15 mouse cellular contexts compared by ENCODE assay signal in the genomic region with DNA sequence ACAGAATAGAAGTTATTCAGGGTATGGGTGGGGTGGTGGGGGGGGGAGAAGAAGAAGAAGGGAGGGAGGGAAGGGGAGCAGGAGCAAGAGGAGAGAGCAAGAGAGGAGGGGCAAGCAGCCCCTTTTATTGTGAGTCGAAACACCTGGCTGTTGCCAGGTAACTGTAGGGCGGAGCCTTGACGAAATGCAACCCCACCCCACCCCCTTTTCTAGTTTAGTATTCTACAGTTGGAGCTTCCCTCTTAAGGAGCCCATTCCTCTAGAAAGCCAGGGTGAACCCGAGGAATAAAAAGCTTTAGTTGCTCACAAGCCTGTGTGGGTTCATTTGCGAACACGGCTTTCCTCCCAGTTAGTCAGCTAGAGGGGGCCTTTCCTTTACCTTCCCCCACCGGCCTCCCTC. TPM values are rescaled to one million over a fixed set of nuclear protein-coding genes. Genes with fewer than 3 reads are reported as not detected.
DNase-seq lines count a peak whose midpoint lies in the region; ATAC-seq and TF ChIP-seq lines count a peak whose summit lies in the region.
"Had no signal": no experiment of that assay in that cellular context is flagged by ENCODE, and none has a peak within 500 bp of the region (broad histone marks: within the 10 kb centered on the region; RNA-seq: fewer than 3 reads in every experiment).

No protein-coding gene starts in this region.

- no peaks in the 10 kb centered on the region for H3K27me3 ChIP-seq in kidney, adult 2 months (replicated peaks; ENCODE audit: control insufficient read depth, insufficient read depth, low read length)
- no peaks in the 10 kb centered on the region for H3K27me3 ChIP-seq in neural tube, embryonic 15.5 days (replicated peaks)
- H3K27me3 ChIP-seq: embryonic facial prominence, embryonic 12.5 days; midbrain, embryonic 12.5 days had no signal

- intact Hi-C loops in gastrocnemius, adult 2 months (cut with DNase I): no loop called here
- intact Hi-C loops in gastrocnemius, postnatal 36 days (cut with DNase I): no loop called here
- intact Hi-C loops in gastrocnemius, postnatal 14 days (cut with DNase I; ENCODE audit: low total_unique reads): no loop called here

- no peak overlapping the region for H3K4me3 ChIP-seq in gastrocnemius, adult 2 months
- no peak overlapping the region for H3K4me3 ChIP-seq in kidney, adult 2 months (ENCODE audit: insufficient read depth, low read depth, low read length)
- no peak overlapping the region for H3K4me3 ChIP-seq in neural tube, embryonic 15.5 days (replicated peaks)
- H3K4me3 ChIP-seq: embryonic facial prominence, embryonic 12.5 days; layer of hippocampus, adult 2 months; left cerebral cortex, adult 2 months; midbrain, embryonic 12.5 days had no signal

- no peak overlapping the region for H3K4me2 ChIP-seq in neural tube, embryonic 15.5 days
- H3K4me2 ChIP-seq: embryonic facial prominence, embryonic 12.5 days; midbrain, embryonic 12.5 days had no signal

- peaks cover 12% of the 10 kb centered on the region for H3K4me1 ChIP-seq in kidney, adult 2 months (ENCODE audit: control insufficient read depth, insufficient read depth, low read length)
- H3K4me1 ChIP-seq in neural tube, embryonic 15.5 days: peaks cover 6% of the 10 kb centered on the region; the same call in 1 of the 2 replicates
- H3K4me1 ChIP-seq: midbrain, embryonic 12.5 days had no signal

- no peaks in the 10 kb centered on the region for H3K36me3 ChIP-seq in kidney, adult 2 months (ENCODE audit: control insufficient read depth, insufficient read depth, low read length)
- H3K36me3 ChIP-seq in neural tube, embryonic 15.5 days: no peaks in the 10 kb centered on the region
- H3K36me3 ChIP-seq: embryonic facial prominence, embryonic 12.5 days; midbrain, embryonic 12.5 days had no signal

- TF ChIP-seq CTCF in gastrocnemius, adult 2 months (IDR thresholded peaks at IDR 0.05): no peak
- no peak for TF ChIP-seq CTCF in kidney, adult 2 months (conservative IDR thresholded peaks at IDR 0.05; ENCODE audit: insufficient read depth, insufficient read length, low read depth, low read length)

- 0 out of 2 replicates have a peak, but pooled peaks have one; percentile 6 for ATAC-seq in neural tube, embryonic 15.5 days (ENCODE audit: low FRiP score)

- peak overlapping the region; percentile 46; the same call in 1 of the 2 replicates for H3K27ac ChIP-seq in gastrocnemius, adult 2 months
- H3K27ac ChIP-seq in kidney, adult 2 months (ENCODE audit: insufficient read depth, low read depth, low read length): 0 out of 2 replicates have a peak overlapping the region, but pooled peaks have one; percentile 24
- H3K27ac ChIP-seq in neural tube, embryonic 15.5 days (replicated peaks): no peak overlapping the region
- H3K27ac ChIP-seq: embryonic facial prominence, embryonic 12.5 days; layer of hippocampus, adult 2 months; left cerebral cortex, adult 2 months; midbrain, embryonic 12.5 days had no signal

- 62% methylated on average over 7 of the region's 7 CpGs for WGBS in kidney, adult 2 months
- WGBS in neural tube, embryonic 15.5 days: 60% methylated on average over 7 of the region's 7 CpGs

- DNase-seq in gastrocnemius, adult 2 months: no peak
- no peak for DNase-seq in gastrocnemius, postnatal 36 days
- no peak for DNase-seq in kidney, adult 2 months
- DNase-seq in kidney, adult 9 months: no peak
- DNase-seq in neural tube, embryonic 10.5 days (ENCODE audit: extremely low spot score, low spot score): no peak
- no peak for DNase-seq in urinary bladder, postnatal 36 days (ENCODE audit: low spot score in 2 of 2)
- DNase-seq in gastrocnemius, postnatal 14 days: no peak
- DNase-seq: cerebellum, postnatal 25 days; right cerebral cortex, postnatal 25 days; thymus, postnatal 14 days had no signal

- no peak overlapping the region for H3K9ac ChIP-seq in neural tube, embryonic 15.5 days (replicated peaks)
- H3K9ac ChIP-seq: embryonic facial prominence, embryonic 12.5 days; midbrain, embryonic 12.5 days had no signal

- no peak for TF ChIP-seq POLR2A in kidney, adult 2 months (IDR thresholded peaks at IDR 0.05; ENCODE audit: low read depth, low read length)

- no peaks in the 10 kb centered on the region for H3K9me3 ChIP-seq in neural tube, embryonic 15.5 days (replicated peaks)
- H3K9me3 ChIP-seq: embryonic facial prominence, embryonic 12.5 days; midbrain, embryonic 12.5 days had no signal

RNA-seq across cellular contexts. Expression of a gene that starts 40.2 kb away (rescaled TPM):
- 10 to 100 TPM in 1 of 2 experiments, 1 to 10 TPM in 1; 6.0 to 10.9 TPM for total RNA-seq in gastrocnemius, adult 2 months (2021)
- total RNA-seq in gastrocnemius, postnatal 36 days (2021): 10 to 100 TPM in 1 of 2 experiments, 1 to 10 TPM in 1; 8.1 to 11.0 TPM
- polyA plus RNA-seq in kidney, adult 2 months (2012; rRNA removed): 8.0 and 10.1 TPM in 2 replicates
- 29.4 and 32.6 TPM in 2 replicates for polyA plus RNA-seq in neural tube, embryonic 15.5 days (2015; fragmentation: Nextera tagmentation; extraction: Ambion mirVana)
- 10 to 100 TPM in 1 of 2 experiments, 1 to 10 TPM in 1; 9.5 to 12.3 TPM for total RNA-seq in gastrocnemius, postnatal 14 days (2021)
